Mouse (Mus musculus): ENCODE data around the gene Fam131a.

DNA sequence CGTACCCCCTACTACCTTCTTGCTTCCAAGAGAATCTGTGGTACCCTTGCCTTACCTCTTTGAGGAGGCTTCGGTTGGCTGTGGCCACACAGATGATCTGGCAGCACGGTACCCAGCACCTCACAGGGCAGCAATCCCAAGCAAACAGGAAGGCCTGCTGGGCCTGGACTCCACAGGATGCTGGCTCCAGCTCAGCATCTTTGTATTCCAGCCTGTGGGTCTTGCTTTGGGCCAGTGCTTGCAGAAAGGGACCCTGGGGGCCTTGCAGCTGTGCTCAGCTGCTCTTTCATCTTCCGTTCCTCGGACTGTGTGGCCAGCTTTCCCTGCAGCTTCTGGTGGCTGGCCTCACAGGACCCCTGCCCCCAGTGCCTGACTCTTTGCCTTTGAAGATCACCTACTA is 7.0 kb downstream of the Fam131a start:
- TF ChIP-seq CTCF (IDR thresholded peaks at IDR 0.05; ENCODE audit: borderline replicate concordance, insufficient read depth, low read length) (no peak), POLR2A (IDR thresholded peaks at IDR 0.05; ENCODE audit: low read depth, low read length) (no peak)

Measured in embryonic fibroblast, embryonic 13.5 days (primary cell).